Mouse (Mus musculus) left cerebral cortex, adult 6 months (tissue): ENCODE measurements around the gene Tmprss11f. TPM values are rescaled to one million over a fixed set of nuclear protein-coding genes. Genes with fewer than 3 reads are reported as not detected.

Source experiments
- long read RNA-seq, 2 experiments: library from polyadenylated mRNA; unstranded; transcript quantifications; one replicate each; pipeline ENCODE4 v2.0.0; 2019 to 2020
- polyA plus RNA-seq: library from polyadenylated mRNA; unstranded; fragments of <200 nt; fragmentation: Nextera tagmentation; gene quantifications from 2 replicates; pipeline ENCODE4 v1.2.3, GENCODE M21; 2021

The Tmprss11f gene
- not detected in 2 replicates for polyA plus RNA-seq
- long read RNA-seq, experiment 1 = 0 reads
- long read RNA-seq, experiment 2 = 0 reads

GRCm38 (mm10) chr5:86632324-86632723, at the start of gene Tmprss11f:
Gene Tmprss11f, minus strand, starts transcription at chr5:86632424.

GRCm38 (mm10) chr5:86676262-86676661, 44.0 kb upstream of the Tmprss11f start, which contains the start of gene Tmprss11b:
Gene Tmprss11b, minus strand, starts transcription at chr5:86676362.

GRCm38 (mm10) chr5:86518500-86518899, 113.7 kb downstream of the Tmprss11f start, which contains the start of gene Tmprss11g:
Gene Tmprss11g, minus strand, starts transcription at chr5:86518600.

Other genes with a start within 250 kb of the Tmprss11f start
- gene Tmprss11a, start 163.4 kb downstream of the Tmprss11f start, polyA plus RNA-seq = not detected in 2 replicates
- gene Tmprss11g, start 113.8 kb downstream of the Tmprss11f start, polyA plus RNA-seq = not detected in 2 replicates
- gene Tmprss11b, start 43.9 kb upstream of the Tmprss11f start, polyA plus RNA-seq = not detected in 2 replicates
- not detected in 2 replicates for gene Tmprss11e, start 113.4 kb upstream of the Tmprss11f start, polyA plus RNA-seq
- 12.6 and 18.5 TPM in 2 replicates for gene Ythdc1, start 171.8 kb upstream of the Tmprss11f start, polyA plus RNA-seq